In genomic region chr6:83017190-83017589, GRCm38 (mm10) we compare ENCODE assay signal across 11 mouse cellular contexts. TPM values are rescaled to one million over a fixed set of nuclear protein-coding genes. Genes with fewer than 3 reads are reported as not detected.
DNase-seq lines count a peak whose midpoint lies in the region; ATAC-seq lines count a peak whose summit lies in the region.
"Had no signal": no experiment of that assay in that cellular context is flagged by ENCODE, and none has a peak within 500 bp of the region (broad histone marks: within the 10 kb centered on the region; RNA-seq: fewer than 3 reads in every experiment).

No protein-coding gene starts in this region.

- peak overlapping the region; percentile 14 for H3K4me2 ChIP-seq in liver, embryonic 15.5 days
- H3K4me2 ChIP-seq: embryonic facial prominence, embryonic 15.5 days; lung, embryonic 15.5 days had no signal

- peaks cover 99% of the 10 kb centered on the region for H3K4me1 ChIP-seq in erythroblast, embryonic 14.5 days (ENCODE audit: control insufficient read depth)
- peaks cover 92% of the 10 kb centered on the region for H3K4me1 ChIP-seq in liver, embryonic 15.5 days (replicated peaks)
- H3K4me1 ChIP-seq: embryonic facial prominence, embryonic 15.5 days; lung, embryonic 15.5 days had no signal

- peaks cover 51% of the 10 kb centered on the region for H3K36me3 ChIP-seq in erythroblast, embryonic 14.5 days (ENCODE audit: control insufficient read depth)
- H3K36me3 ChIP-seq in liver, embryonic 15.5 days (replicated peaks) = no peaks in the 10 kb centered on the region
- H3K36me3 ChIP-seq: embryonic facial prominence, embryonic 15.5 days; lung, embryonic 15.5 days had no signal

- WGBS in liver, embryonic 15.5 days (ENCODE audit: insufficient replicate concordance) = 67% methylated on average over 3 of the region's 3 CpGs

- peak; percentile 66 for DNase-seq in Muller cell, postnatal 12 days (ENCODE audit: inconsistent ontology term)
- DNase-seq in heart, adult 18-20 months = peak; percentile 76 to 89
- DNase-seq in left cerebral cortex, adult 11 months (ENCODE audit: low spot score) = no peak
- no peak for DNase-seq in right cerebral cortex, postnatal 14 days
- DNase-seq: thymus, postnatal 4 days had no signal

- H3K4me3 ChIP-seq in erythroblast, embryonic 14.5 days (replicated peaks) = peak overlapping the region; percentile 3
- no peak overlapping the region for H3K4me3 ChIP-seq in liver, embryonic 15.5 days (replicated peaks)
- H3K4me3 ChIP-seq: embryonic facial prominence, embryonic 15.5 days; lung, embryonic 15.5 days had no signal

- no peak for ATAC-seq in erythroblast, adult 5-6 weeks (replicated peaks; ENCODE audit: low FRiP score, poor library complexity, severe bottlenecking)
- no peak for ATAC-seq in liver, embryonic 15.5 days (ENCODE audit: insufficient read depth)
- ATAC-seq in activated CD4-positive, CD25-positive, alpha-beta regulatory T cell, adult 4 months = no peak

- peak overlapping the region; percentile 77 for H3K27ac ChIP-seq in liver, embryonic 15.5 days (replicated peaks)
- H3K27ac ChIP-seq: embryonic facial prominence, embryonic 15.5 days; lung, embryonic 15.5 days had no signal

- no peaks in the 10 kb centered on the region for H3K9me3 ChIP-seq in erythroblast, embryonic 14.5 days (ENCODE audit: control insufficient read depth, low read length)
- no peaks in the 10 kb centered on the region for H3K9me3 ChIP-seq in liver, embryonic 15.5 days (replicated peaks)
- H3K9me3 ChIP-seq: embryonic facial prominence, embryonic 15.5 days; lung, embryonic 15.5 days had no signal

- no peaks in the 10 kb centered on the region for H3K27me3 ChIP-seq in erythroblast, embryonic 14.5 days (ENCODE audit: control insufficient read depth)
- H3K27me3 ChIP-seq in liver, embryonic 15.5 days = no peaks in the 10 kb centered on the region
- H3K27me3 ChIP-seq: embryonic facial prominence, embryonic 15.5 days; lung, embryonic 15.5 days had no signal

- H3K9ac ChIP-seq in liver, embryonic 15.5 days = no peak overlapping the region
- H3K9ac ChIP-seq: embryonic facial prominence, embryonic 15.5 days; lung, embryonic 15.5 days had no signal

RNA-seq across cellular contexts. Expression of gene Dok1, which starts 16.1 kb away (rescaled TPM):
- polyA plus RNA-seq in erythroblast, embryonic 14.5 days (2012) = 27.8 and 28.7 TPM in 2 replicates
- 11.3 and 19.4 TPM in 2 replicates for total RNA-seq in erythroblast, adult 5-6 weeks (2015; ENCODE audit: low replicate concordance)
- total RNA-seq in erythroblast, adult 5-6 weeks (2017; ENCODE audit: low replicate concordance) = 23.9 and 24.7 TPM in 2 replicates
- 1 to 10 TPM; 2.7 to 4.7 TPM for total RNA-seq in heart, adult 18-20 months (2021)
- 19.9 and 21.1 TPM in 2 replicates for polyA plus RNA-seq in liver, embryonic 15.5 days (2015; fragmentation: Nextera tagmentation; extraction: Ambion mirVana)
- 10 to 100 TPM; 26.3 to 47.2 TPM for polyA plus RNA-seq in activated CD4-positive, CD25-positive, alpha-beta regulatory T cell, adult 4 months (2017; shearing (Covaris generic))

RNA-seq across cellular contexts. Expression of gene Loxl3, which starts 16.8 kb away (rescaled TPM):
- 0.01 and 0.02 TPM in 2 replicates for polyA plus RNA-seq in erythroblast, embryonic 14.5 days (2012)
- 1.5 and 2.9 TPM in 2 replicates for total RNA-seq in erythroblast, adult 5-6 weeks (2015; ENCODE audit: low replicate concordance)
- 3.2 and 3.6 TPM in 2 replicates for total RNA-seq in erythroblast, adult 5-6 weeks (2017; ENCODE audit: low replicate concordance)
- total RNA-seq in heart, adult 18-20 months (2021) = 1 to 10 TPM; 1.7 to 2.3 TPM
- polyA plus RNA-seq in liver, embryonic 15.5 days (2015; fragmentation: Nextera tagmentation; extraction: Ambion mirVana) = 1.7 and 2.1 TPM in 2 replicates
- under 1 TPM in 1 of 2 experiments, not detected in 1; 0.26 TPM for polyA plus RNA-seq in activated CD4-positive, CD25-positive, alpha-beta regulatory T cell, adult 4 months (2017; shearing (Covaris generic))

RNA-seq across cellular contexts. Expression of gene Aup1, which starts 37.1 kb away (rescaled TPM):
- 310 and 339 TPM in 2 replicates for polyA plus RNA-seq in erythroblast, embryonic 14.5 days (2012)
- 197 and 242 TPM in 2 replicates for total RNA-seq in erythroblast, adult 5-6 weeks (2015; ENCODE audit: low replicate concordance)
- total RNA-seq in erythroblast, adult 5-6 weeks (2017; ENCODE audit: low replicate concordance) = 212 and 218 TPM in 2 replicates
- 10 to 100 TPM; 76.3 to 77.2 TPM for total RNA-seq in heart, adult 18-20 months (2021)
- 189 and 201 TPM in 2 replicates for polyA plus RNA-seq in liver, embryonic 15.5 days (2015; fragmentation: Nextera tagmentation; extraction: Ambion mirVana)
- polyA plus RNA-seq in activated CD4-positive, CD25-positive, alpha-beta regulatory T cell, adult 4 months (2017; shearing (Covaris generic)) = 100 to 1,000 TPM; 432 to 455 TPM

RNA-seq across cellular contexts. Expression of gene Htra2, which starts 37.9 kb away (rescaled TPM):
- polyA plus RNA-seq in erythroblast, embryonic 14.5 days (2012) = 6.2 and 6.6 TPM in 2 replicates
- total RNA-seq in erythroblast, adult 5-6 weeks (2015; ENCODE audit: low replicate concordance) = 69.4 and 97.8 TPM in 2 replicates
- 41.9 and 57.7 TPM in 2 replicates for total RNA-seq in erythroblast, adult 5-6 weeks (2017; ENCODE audit: low replicate concordance)
- total RNA-seq in heart, adult 18-20 months (2021) = 10 to 100 TPM; 31.2 to 32.7 TPM
- 87.9 and 93.6 TPM in 2 replicates for polyA plus RNA-seq in liver, embryonic 15.5 days (2015; fragmentation: Nextera tagmentation; extraction: Ambion mirVana)
- polyA plus RNA-seq in activated CD4-positive, CD25-positive, alpha-beta regulatory T cell, adult 4 months (2017; shearing (Covaris generic)) = 10 to 100 TPM; 19.0 to 22.2 TPM

RNA-seq across cellular contexts. Expression of gene Dqx1, which starts 40.5 kb away (rescaled TPM):
- 0.14 and 0.18 TPM in 2 replicates for polyA plus RNA-seq in erythroblast, embryonic 14.5 days (2012)
- total RNA-seq in erythroblast, adult 5-6 weeks (2015; ENCODE audit: low replicate concordance) = 1.7 and 3.5 TPM in 2 replicates
- 4.2 and 6.7 TPM in 2 replicates for total RNA-seq in erythroblast, adult 5-6 weeks (2017; ENCODE audit: low replicate concordance)
- total RNA-seq in heart, adult 18-20 months (2021) = under 1 TPM; 0.20 to 0.87 TPM
- 6.8 and 7.8 TPM in 2 replicates for polyA plus RNA-seq in liver, embryonic 15.5 days (2015; fragmentation: Nextera tagmentation; extraction: Ambion mirVana)
- polyA plus RNA-seq in activated CD4-positive, CD25-positive, alpha-beta regulatory T cell, adult 4 months (2017; shearing (Covaris generic)) = 1 to 10 TPM; 1.5 to 1.6 TPM

Comparison
In these comparisons a context has a peak if more than half of its experiments do, and no peak if none do; other contexts are left out.
1. DNase-seq: peak in Muller cell, postnatal 12 days (single experiment) and heart, adult 18-20 months (2 of 2); none in left cerebral cortex, adult 11 months (single experiment) and right cerebral cortex, postnatal 14 days (single experiment).